Mouse (Mus musculus) adrenal gland, postnatal 36 days (tissue): Measurements from ENCODE around the gene Npas2. TPM values are rescaled to one million over a fixed set of nuclear protein-coding genes. Genes with fewer than 3 reads are reported as not detected.

Experiments used
- DNase-seq, 2 experiments: peaks; one replicate each; pipeline ENCODE4 v3.0.0; 2021; ENCODE audit warnings: mixed read lengths in 1 of 2
- long read RNA-seq, 2 experiments: library from polyadenylated mRNA; stranded (forward); transcript quantifications; one replicate each; pipeline ENCODE4 v2.0.0; 2021; ENCODE audit warnings: borderline sequencing depth in 2 of 2
- total RNA-seq, 2 experiments: library from RNA; stranded (reverse); gene quantifications; 2 replicates each; pipeline ENCODE4 v1.2.3; 2021

Npas2 gene
- total RNA-seq, result 1 to 10 TPM; 1.2 to 5.0 TPM
- long read RNA-seq, experiment 1, result 0 reads
- long read RNA-seq, experiment 2, partial matches to known transcripts, result 0 of 1 reads
- long read RNA-seq, experiment 2, other reads (novel, unspliced or antisense), result 1 of 1 reads

DNA sequence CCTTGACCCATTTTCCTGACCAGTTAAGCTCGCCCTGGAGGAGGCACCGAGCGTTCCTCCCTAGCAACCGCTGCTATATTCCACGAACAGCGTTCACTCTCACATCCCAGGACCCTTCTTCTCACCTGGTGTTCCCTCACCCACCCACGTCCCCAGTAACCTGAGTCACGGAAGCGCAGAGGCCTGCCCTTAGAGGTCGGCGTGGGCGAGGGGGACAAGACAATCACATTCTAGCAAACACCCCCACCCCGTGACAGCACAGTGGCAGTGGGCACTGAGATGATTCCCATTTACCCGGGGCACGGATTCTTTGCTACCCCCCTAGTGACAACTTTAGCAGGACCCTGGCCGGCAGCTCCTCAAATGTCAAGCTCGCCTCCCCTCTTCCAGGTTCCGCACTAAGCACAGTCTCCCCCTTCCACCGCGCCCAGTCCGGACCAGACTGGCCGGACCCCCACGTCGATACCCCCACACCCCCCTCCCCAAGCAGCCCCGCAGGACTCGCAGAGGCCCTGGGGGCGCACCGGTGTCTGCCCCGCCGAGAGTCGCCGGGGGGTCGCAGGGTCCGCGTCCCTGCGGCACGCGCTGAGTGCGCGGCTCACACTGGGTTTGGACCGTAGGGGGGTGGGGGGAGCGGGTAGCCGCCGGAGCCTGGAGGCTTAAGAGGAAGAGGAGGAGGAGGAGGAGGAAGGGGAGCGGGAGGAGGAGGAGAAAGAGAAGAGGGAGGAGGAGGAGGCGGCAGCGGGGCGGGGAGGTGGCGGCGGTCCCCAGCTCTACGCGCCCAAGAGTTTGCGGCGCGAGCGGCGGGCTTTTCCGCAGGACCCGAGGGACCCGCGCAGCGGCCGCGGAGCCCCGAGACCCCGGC lies at the start of gene Npas2:
Npas2 (plus strand) TSS at position 735 of the 865 bp plus-strand sequence.
- DNase-seq, result peak in 1 of 2 experiments; percentile 16

DNA sequence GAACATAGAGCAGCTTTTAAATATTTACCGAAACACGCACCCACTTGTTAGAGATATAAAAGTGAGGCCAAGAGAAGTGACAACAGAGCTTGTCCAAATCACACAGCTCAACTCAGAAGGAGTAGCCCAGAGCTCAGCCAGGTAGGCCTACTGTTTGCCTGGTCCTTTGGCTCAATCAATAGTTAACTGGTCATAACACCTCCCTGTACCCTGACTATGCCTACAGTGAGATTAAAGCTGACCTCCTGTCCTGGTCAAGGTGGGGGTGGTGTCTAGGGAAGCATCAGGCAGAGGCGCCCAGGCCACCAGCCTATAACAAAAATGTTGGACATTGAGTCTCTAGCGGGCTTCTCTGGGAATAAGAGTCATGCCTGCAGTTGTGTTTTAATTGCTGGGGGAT lies 36.8 kb upstream of the Npas2 start:
- DNase-seq, result no peak

DNA sequence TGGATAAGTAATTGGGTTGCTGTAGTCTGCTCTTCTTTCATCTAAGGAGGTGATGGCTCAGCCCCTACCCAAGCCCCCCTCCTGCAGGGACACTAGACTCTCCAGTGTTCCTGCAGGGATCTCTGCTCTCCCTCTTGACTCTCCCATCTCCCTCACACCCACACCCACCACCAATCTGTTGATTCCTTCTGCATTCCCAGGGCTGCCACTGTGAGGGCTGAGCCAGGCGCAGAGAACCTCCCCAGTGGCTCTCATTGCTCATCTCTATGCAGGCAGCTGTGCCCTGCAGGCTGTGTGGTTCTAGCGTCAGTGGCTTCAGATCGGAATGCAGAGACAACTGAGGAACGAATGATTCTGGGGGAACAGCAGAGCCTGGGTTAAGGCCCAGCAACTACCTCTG lies 33.4 kb upstream of the Npas2 start:
- no peak for DNase-seq

DNA sequence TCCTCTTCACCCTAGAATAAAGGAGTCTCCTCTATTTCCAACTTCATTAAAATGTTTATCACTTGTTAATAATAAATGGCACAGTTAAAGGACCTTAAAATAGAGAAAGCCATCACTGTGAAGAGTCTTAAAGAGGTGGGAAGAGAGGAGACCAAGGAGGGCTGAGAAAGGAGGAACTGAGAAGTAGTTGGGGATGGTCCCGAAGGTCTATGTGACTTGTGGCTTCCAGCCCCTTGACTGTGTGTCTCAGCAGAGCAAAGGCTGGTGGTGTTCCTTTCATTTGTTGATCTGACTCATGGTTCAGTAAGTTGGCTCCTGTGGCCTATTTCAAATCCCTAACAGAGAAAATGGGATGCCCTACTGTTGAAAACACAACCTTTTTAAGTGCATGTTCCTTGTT lies 30.5 kb upstream of the Npas2 start:
- no peak for DNase-seq

DNA sequence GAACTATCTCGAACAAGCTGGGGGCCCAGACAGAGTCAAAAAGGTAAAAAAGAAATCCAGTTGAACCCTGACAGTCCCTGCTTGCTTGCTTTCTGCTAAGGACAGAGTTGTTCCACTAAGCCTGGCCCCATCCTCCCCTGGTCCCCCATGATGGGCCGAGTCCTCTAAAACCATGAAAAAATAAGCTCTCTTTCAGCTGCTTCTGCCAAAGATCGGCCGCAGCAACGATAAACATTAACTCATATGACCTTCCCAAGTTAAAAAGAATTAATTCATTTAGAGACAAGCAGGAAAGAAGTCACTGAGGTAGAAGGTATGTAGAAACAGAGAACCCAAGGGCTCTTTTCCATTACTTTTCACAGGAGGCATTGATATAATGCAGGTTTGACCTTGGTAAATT lies 16.8 kb upstream of the Npas2 start:
- DNase-seq, result no peak

DNA sequence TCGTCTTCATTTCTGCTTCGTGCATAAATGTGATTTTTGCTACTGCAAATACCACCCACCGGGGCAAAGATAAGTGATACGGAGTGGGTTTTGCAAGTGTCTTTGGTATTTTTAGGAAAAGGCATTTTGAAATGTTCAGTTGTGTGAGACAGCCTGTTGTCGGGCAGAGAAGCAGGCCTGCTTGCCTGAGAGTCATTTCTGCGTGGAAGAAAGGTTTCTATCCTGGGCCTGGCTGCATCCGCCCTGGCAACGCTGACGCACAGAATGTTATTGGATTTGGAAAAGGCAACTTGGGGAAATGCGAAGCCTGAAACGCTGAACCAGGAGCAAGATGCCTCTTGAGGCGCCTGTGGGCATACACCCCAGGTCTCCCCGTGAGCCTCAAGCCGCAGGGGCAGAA lies 16.3 kb upstream of the Npas2 start:
- DNase-seq, result no peak

DNA sequence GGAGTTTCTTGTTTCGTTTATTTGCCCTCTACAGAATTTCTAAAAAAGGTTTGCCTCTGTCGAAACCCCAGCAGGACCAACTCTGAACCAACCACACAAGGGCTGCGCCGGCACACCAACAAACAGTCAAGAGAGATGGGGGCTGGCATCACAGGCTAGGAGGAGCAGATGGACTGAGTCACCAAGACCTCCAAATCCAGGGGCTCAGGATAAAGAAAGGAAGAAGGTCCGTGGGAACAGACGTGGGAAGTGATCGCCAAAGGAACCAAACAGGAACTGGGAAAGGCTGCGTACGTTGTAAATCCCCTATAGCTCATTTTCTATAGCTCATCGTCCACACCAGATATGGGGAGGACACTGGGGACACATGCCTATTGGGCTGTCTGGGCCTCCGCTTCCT lies 13.7 kb upstream of the Npas2 start:
- no peak for DNase-seq

DNA sequence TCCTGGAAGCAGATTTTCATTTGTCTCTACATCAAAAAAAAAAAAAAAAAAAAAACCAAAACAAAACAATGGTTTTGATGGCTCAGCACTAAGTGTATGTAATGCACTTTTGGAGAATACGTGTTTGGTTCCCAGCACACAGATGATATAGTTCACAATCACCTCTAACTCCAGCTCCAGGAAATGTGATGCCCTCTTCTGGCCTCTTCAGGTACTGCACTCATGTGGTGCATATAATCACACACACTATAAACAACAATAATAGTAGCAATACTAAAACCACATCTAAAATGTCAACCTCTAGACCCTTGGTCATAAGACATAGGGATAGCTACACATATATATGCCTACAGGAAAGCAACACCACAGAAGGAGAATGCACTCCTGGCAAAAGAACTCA lies 13.0 kb upstream of the Npas2 start:
- no peak for DNase-seq

DNA sequence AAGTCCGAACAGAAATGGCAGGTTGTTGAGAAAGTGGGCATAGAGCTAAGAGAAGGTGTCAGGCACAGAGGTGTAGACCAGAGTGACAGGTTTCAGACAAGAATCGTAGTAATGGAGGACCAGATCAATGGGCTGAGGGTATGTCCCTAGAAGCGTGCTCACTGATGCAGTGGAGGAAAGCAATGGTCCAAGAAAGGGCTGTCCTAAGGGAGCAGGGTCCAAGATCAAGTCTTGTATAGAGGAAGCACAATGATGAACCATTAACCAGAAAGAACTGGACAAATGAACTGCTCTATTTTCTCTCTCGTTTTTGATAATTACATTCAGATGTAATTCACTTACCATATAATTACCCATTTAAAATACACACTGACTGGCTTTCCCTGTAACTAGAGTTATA lies 11.6 kb upstream of the Npas2 start:
- no peak for DNase-seq

DNA sequence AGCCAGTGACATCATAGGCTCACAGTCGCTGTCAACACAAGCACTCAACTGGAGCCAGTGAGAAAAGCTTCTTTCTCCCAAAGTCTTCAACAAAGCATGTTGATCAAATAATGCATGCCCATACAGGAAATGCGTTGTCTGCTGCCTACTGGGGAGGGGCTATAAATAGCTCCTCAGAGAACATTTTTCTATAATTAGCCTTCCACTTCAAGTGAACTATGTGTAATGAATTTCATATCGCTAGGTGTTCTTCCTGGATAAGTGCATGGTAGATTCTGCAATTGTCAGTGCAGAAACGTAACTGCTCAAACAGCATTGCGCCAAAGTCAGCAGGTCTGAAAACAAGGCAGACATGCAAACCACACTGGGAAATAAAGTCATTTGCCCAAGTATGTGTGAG lies 7.7 kb upstream of the Npas2 start:
- DNase-seq, result no peak

DNA sequence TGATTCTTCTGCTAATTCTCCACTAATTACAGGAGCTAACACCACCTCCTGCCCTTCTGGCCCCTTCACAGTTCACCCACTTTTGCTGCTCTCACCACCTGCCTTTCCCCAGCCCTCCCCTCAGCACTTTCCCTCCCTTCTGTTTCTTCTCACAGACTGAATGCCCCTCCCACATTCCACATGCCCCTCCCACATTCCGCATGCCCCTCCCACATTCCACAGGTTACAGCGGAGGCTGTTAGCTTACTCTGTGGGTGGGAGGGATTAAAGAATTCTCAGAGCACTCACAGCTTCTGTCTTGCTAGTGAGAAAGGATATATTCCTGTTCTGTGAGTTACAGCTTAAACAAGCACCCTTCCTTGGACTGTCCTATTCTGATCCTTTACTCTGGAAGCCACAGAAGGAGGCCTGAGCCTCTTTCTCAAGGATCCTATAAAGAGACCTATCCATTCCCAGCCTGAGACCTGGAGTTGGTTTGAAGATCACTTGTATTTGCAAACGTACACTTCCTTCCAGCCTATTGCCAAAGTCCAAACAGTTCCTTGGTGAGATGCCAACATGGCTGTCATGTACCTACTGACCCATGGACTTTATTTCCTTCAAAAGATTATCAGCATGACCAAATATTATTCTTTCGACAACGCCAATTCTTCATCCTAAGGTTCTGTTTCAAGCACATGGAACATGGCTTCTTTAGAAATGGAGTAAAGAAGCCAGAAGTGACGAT lies 6.7 kb upstream of the Npas2 start:
- DNase-seq, result no peak

DNA sequence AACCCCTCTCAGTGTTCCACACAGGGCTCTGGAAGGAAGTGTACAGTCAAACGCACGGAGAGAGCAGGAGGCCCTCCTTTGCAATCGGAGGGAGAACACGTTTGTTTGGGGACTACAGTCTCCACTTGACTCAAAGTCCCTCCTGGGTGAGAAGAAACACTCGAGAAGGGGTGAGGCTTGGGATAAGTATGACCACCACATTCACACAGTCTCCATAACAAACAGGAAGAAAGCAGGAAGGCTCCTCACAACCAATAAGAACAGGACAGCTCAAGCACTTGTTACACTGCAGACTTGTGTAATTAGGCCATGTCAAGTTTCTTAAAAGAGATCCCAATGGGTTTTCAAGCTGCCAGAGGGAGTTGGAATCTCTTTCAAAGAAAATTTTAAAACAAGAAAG lies 2.4 kb upstream of the Npas2 start:
- no peak for DNase-seq

DNA sequence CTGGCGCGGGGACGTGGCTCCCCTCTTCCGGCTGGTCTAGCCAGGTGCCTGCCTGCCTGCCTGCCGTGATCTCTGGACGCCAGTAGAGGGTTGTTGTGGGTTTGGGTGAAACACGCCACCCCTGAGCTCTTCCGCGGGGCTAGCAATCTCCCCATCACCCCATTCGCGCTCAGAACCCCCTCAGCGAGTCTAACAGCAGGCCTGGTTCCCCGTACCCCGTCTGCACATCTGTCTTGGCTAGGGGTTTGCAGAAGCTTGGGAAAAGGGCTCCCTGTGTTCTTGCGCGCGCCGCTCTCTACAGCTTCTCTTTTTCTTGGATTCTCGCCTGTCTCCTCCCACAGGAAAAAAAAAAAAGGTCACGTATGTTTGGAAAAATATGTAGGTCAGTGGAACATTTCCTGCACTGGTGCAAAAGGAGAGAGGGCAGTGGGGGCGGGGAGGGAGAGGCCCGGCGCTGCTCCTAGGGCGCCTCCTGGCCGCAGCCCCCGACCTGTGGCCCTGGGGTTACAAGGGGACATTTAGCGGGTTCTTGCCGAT lies 1.0 kb upstream of the Npas2 start:
- DNase-seq, result peak; percentile 73 to 82

DNA sequence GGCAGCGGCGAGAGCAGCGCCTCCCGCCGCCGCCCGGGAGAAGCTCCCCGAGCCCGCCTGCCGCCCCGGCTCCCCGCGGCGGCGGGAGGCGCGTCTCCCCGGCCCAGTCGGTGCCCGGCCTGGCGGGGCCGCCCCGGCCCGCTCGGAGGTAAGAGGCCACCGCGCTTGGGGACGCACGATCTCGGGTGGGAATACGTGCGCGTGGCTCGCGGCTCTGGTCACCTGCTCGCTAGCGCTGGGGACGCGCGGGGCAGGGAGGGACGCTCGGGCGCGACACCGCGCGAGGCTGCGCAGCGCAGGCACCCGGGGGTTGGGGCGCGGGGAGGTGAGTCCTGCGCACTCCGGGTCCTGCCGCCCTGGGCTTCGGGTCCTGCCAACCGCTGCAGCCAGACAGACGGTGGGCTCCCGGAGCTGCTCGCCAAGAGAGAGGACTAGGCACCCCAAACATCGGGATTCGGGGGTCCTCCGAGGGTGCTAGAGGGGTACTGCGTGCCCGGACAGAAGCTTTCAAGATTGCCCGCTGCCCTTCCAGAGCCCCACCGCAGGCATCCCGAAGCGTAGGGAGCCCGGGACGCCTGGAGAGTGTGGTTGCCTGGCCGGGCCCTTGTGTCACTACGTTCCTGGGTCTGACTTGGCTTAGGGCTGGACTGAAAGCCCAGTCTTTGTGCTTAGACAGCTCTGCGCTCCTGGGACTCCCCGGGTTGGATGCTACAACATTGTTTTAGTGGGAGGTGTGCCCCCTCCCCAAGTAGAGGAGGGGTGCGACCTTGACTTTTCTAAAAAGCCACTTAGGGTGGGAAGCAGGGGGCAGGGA lies 538 bp downstream of the Npas2 start:
- peak; percentile 52 to 69 for DNase-seq

DNA sequence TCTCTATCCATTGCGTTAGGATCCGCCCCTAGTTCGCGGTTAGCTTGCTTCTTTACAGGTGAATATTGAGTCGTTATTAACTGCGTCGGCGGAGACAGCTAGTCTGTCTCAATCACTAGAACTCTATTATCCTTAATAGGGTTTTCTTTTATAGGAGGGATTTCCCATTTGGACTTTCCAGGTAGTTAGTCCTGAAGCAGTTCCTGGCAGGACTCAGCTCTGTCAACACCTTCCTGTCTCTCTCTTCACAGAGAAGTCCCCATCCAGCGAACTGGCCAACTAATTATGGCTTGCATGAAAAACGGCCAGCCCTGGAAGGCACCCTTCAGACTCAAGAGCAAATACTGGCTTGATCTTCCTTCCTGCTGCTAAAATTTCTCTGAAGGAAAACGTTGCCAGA lies 1.4 kb downstream of the Npas2 start:
- no peak for DNase-seq

DNA sequence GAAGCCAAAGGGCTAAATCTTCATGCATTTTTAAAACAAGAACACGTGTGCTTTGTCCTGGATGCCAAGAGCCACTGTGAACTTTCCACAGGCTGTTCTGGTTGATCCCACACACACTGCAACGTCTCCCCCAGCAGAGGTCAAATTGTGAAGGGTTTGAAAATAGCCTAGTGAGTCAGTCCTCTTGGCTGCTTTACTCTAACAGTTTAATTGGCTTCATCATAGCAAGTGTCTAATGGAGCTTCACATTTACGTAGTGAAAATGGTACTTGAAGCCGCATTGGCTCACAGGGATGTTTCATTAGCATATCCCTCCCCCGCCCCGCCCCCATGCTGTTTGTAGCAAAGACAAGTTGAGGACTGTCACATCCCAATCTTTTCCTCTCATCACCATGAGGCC lies 2.6 kb downstream of the Npas2 start:
- DNase-seq, result peak in 1 of 2 experiments; percentile 5

DNA sequence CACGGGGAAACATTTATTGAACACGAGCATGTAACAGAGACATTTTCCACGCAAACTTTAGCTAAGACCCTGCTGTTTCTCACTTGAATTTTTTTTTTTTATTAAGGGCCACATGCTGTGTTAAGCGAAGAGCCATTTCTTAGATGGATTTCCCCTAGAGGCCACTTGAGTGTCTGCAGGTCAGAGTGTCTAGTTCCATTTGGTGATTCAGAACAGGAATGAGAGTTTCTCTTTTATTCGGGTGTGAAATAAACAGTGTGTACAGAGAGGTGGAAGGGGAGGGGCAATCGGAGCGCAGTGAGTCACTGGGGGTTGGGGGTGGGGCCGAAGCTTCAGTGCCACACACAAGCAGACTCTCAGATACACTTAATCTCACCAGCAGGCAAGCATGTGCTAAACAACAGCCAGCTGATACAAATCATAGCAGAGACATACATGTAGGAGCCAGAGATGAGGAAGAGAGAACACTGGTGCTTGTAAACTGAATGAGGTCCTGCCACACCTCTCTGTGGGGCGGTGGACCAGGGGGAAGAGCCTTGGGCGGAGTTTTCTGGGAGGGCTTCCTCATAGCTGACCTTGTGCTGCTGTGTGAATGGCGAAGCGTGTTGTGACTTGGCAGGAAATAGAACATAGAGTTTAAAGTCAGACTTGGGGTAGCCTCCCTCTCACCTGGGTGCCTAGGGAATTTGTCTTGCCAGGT lies 3.3 kb downstream of the Npas2 start:
- DNase-seq, result peak; percentile 57 to 79

DNA sequence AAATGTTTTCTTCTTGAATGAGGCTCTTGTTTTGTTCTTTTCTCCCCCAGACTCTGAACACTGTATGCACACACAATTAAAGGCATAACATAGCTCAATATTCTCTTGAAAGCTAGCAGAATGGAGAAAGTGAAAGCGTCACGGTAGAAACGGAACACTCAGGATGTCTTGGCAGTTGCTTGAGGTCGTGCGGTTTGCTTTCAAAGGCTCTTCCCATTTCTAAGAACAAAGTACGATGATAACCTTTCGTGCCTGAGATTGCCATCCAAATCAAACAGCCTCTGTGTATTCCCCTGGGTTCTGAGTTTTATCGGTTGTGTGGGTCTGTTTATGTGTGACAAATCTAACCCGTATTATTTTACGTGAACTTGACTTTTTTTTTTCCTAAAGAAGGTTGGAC lies 11.5 kb downstream of the Npas2 start:
- no peak for DNase-seq

DNA sequence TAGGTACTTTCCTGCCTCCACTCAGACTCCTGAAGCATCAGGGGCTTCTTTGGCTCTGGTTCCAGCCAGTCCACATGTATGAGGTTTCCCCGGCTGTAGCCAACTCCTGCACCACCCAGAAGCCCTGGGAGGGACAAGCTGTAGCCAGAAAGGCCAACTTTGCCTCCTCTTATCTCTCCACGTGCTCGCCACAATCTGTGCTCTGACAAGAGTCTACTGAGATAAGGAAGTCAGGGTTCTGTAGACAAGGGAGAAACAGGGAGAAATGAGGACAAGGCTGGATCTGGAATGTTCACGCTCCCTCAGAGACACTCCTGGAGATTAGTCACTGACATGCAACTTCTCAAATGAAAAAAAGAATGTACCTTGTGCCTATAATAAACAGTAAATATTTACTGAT lies 12.2 kb downstream of the Npas2 start:
- peak; percentile 4 to 15 for DNase-seq

DNA sequence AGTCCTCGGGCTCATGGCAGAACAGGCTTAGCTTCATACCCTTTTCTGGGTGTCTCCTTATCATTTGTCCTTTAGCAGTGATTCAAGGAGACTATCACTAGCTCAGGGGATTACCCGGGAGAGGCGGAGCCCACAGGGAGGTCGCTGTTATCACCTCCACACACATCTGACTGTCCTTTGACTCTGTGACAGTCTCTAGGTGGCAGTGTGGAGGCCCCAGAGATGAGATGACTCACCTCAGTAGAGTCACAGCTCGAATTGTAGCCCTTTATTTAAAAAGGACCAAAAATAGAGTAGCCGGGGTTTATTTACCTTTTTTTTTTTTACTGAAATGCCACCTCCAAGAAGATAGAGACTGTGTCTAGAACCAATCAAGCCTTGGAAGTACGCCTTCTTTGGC lies 13.4 kb downstream of the Npas2 start:
- peak; percentile 54 to 67 for DNase-seq

DNA sequence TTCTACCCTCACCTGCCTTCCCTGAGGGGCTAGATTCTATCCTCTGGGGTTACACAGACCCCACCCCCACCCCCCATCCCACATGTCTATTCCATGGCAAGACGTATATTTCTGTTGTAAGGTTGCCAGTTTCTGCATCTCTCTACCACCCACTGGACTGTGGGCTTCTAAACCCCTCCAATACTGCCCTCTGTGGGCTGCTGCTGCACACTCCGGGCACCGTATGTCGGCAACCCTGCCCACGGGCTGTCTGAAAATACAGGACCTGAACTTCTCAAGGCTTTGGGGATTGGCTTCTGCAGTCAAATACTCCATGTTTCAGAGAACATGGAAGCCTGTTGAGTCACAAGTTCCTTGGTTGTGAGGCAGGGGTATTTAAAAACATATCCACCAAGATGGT lies 17.4 kb downstream of the Npas2 start:
- DNase-seq, result no peak

DNA sequence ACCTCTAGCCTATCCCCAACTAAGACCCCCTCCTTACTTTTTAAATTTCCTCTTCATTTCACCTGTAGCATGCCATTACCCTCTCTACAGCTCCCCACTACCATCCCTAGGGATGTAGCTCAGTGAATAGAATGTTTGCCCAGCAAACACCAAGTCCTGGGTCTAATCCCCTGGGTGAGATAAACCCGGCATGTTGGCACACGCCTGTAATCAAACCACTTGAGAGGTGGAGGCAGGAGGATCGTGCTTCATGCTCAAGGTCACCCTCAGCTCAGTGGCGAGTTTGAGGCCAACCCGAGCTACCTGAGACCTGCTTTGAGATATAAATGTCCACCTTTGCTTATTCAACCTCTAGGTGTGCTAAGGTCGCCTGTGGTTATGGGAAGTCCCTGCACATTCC lies 19.5 kb downstream of the Npas2 start:
- DNase-seq, result no peak
